Mouse (Mus musculus) C2C12 (cell line): ENCODE measurements around the gene Pipox. TPM values are rescaled to one million over a fixed set of nuclear protein-coding genes. Genes with fewer than 3 reads are reported as not detected.

Experiments
- H3K27me3 ChIP-seq: one replicate; pipeline ENCODE4 v1.6.1; 2011; ENCODE audit not compliant: control insufficient read depth, insufficient read depth, insufficient read length
- H3K36me3 ChIP-seq: one replicate; pipeline ENCODE4 v1.6.1; 2011; ENCODE audit not compliant: control insufficient read depth, insufficient read depth
- H3K4me3 ChIP-seq: one replicate; pipeline ENCODE4 v1.5.1; 2011; ENCODE audit warnings: mild to moderate bottlenecking, control low read depth; ENCODE audit not compliant: poor library complexity, insufficient read depth, severe bottlenecking
- H3K79me2 ChIP-seq: one replicate; pipeline ENCODE4 v1.6.1; 2011; ENCODE audit not compliant: control insufficient read depth, insufficient read depth
- H3K79me3 ChIP-seq: one replicate; pipeline ENCODE4 v1.6.1; 2011; ENCODE audit warnings: low read depth, control low read depth
- H3ac ChIP-seq: one replicate; pipeline ENCODE3; 2011; ENCODE audit warnings: low read depth; ENCODE audit not compliant: control insufficient read depth, insufficient read length
- CEBPB ChIP-seq: IDR thresholded peaks from one replicate; pipeline ENCODE4 v1.6.1; 2011; ENCODE audit warnings: low read depth, mild to moderate bottlenecking, control low read depth, moderate library complexity
- CTCF ChIP-seq: IDR thresholded peaks from one replicate; pipeline ENCODE4 v1.5.1; 2011; ENCODE audit not compliant: control insufficient read depth, insufficient read depth, insufficient read length
- FOSL1 ChIP-seq: IDR thresholded peaks from one replicate; pipeline ENCODE4 v1.8.0; 2011; ENCODE audit warnings: mild to moderate bottlenecking, low read length; ENCODE audit not compliant: poor library complexity, insufficient read depth, severe bottlenecking
- MAX ChIP-seq: IDR thresholded peaks from one replicate; pipeline ENCODE4 v1.6.1; 2011; ENCODE audit warnings: mild to moderate bottlenecking, control low read depth
- MYOD1 ChIP-seq: IDR thresholded peaks from one replicate; pipeline ENCODE4 v1.6.1; 2011; ENCODE audit warnings: low read depth; ENCODE audit not compliant: control insufficient read depth, insufficient read length
- MYOG ChIP-seq: IDR thresholded peaks from one replicate; pipeline ENCODE4 v1.6.1; 2011; ENCODE audit not compliant: control insufficient read depth, insufficient read length; ENCODE audit errors: extremely low read depth
- USF1 ChIP-seq: IDR thresholded peaks from one replicate; pipeline ENCODE4 v1.6.1; 2011; ENCODE audit warnings: low read depth, mild to moderate bottlenecking, control low read depth, moderate library complexity
- polyA plus RNA-seq: library from polyadenylated mRNA; unstranded; fragments of >200 nt; fragmentation: generic; extraction: Trizol; gene quantifications from one replicate; pipeline ENCODE4 v1.2.1, GENCODE M21; 2012; ENCODE audit warnings: missing spikeins

The Pipox gene
- polyA plus RNA-seq, 1 experiment: not detected

- Histone ChIP-seq H3ac (no peak overlapping the region), H3K27me3 (peaks cover 30% of the 10 kb centered on the region), H3K36me3 (no peaks in the 10 kb centered on the region), H3K79me3 (no peaks in the 10 kb centered on the region), H3K4me3 (no peak overlapping the region), H3K79me2 (no peaks in the 10 kb centered on the region)
- TF ChIP-seq MYOG: no peak
Observed at GRCm38 (mm10) chr11:77888846-77889245, 5.0 kb downstream of the Pipox start.

DNA sequence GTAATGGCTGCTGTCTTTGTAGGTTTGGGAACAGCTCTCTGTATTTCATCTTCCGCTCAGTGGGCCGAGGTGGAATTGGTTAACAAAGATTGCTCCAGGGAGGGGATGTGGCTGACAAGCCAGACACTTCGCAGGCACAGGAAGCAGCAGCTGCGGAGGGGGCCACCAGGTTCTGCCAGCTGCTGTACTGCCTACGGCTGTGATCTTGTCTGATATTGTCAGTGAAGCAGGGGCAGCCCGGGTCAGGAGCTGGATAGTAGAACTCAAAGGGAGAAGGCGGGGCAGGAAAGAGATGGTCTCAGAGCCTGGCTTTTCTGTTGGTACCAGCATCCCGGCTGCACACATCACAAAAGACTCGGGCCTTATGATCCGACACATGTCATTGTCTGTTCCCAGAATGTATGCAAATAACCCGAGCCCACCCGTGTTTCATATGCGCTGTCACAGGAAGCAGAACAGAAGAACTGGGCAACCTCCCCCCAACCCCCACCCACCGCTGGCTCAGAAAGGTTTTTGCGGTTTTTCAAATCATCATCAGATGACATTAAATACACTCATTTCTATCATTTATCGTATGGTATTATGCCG is 6.4 kb downstream of the Pipox start:
- H3K27me3 ChIP-seq: peaks cover 30% of the 10 kb centered on the region
- H3ac ChIP-seq: no peak overlapping the region
- no peaks in the 10 kb centered on the region for H3K36me3 ChIP-seq
- no peak overlapping the region for H3K4me3 ChIP-seq
- TF ChIP-seq MYOG (no peak), FOSL1 (no peak), MYOD1 (no peak), MAX (no peak), USF1 (no peak), CEBPB (no peak), CTCF (no peak)
- H3K79me3 ChIP-seq: no peaks in the 10 kb centered on the region
- no peaks in the 10 kb centered on the region for H3K79me2 ChIP-seq

DNA sequence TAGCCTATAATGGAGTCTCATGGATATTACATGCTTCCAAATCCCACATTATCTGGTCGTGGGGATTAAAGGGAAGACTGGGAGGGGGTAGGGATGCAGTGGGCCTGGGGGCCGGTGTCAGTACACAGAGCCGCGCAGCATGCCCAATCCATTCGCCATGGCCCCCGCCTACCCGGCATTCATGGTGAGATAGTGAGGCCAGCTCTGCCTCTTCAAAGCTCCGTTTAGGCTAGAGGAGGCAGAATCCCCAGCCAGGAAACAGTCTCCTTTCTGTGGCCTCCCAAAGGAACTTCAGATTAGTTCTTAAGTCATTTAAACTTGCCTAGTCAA is 8.7 kb downstream of the Pipox start:
- Histone ChIP-seq H3K4me3 (no peak overlapping the region), H3ac (no peak overlapping the region), H3K36me3 (no peaks in the 10 kb centered on the region), H3K79me3 (no peaks in the 10 kb centered on the region), H3K27me3 (peaks cover 45% of the 10 kb centered on the region), H3K79me2 (no peaks in the 10 kb centered on the region)
- TF ChIP-seq MYOG (no peak), MAX (no peak), CTCF (no peak), CEBPB (no peak), USF1 (no peak), FOSL1 (no peak), MYOD1 (no peak)

DNA sequence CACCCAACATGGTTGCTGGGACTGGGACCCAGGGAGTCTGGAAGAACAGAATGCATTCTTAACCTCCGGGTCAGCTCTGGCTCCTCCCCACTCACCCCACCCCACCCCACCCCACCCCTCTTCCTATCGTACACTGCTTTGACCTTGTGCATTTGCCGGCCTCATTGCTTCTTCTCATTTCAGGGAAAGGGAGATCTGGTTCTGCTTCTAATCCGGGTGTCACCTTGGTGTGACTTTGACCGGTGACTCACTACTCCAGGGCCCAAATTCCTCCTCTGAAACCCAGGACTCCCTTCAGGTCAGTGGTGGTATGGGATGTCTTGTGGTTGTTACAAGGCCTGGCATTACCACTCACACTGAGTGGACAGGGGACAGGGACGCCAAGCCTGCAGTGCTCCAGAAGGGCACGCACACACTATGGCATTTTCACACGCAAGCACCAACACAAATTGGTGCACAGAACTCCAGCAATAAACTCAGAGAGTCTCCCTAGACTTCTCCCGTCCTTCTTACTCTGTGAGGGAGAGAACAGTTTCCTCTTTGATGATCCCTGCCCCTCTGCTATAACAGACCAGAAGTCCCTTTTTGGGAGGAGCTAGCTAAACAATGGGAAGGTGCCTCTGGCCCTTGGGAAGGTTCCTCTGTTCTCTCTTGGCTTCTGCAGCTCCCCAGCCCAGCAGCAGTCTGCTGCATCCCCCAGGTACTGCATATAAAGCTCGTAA is 9.2 kb downstream of the Pipox start:
- Histone ChIP-seq H3K27me3 (peaks cover 49% of the 10 kb centered on the region), H3ac (no peak overlapping the region), H3K79me2 (no peaks in the 10 kb centered on the region), H3K36me3 (no peaks in the 10 kb centered on the region), H3K79me3 (no peaks in the 10 kb centered on the region), H3K4me3 (no peak overlapping the region)
- TF ChIP-seq CEBPB: no peak
- no peak for TF ChIP-seq FOSL1
- no peak for TF ChIP-seq USF1
- TF ChIP-seq MYOD1: no peak
- no peak for TF ChIP-seq CTCF
- TF ChIP-seq MYOG: no peak
- no peak for TF ChIP-seq MAX

DNA sequence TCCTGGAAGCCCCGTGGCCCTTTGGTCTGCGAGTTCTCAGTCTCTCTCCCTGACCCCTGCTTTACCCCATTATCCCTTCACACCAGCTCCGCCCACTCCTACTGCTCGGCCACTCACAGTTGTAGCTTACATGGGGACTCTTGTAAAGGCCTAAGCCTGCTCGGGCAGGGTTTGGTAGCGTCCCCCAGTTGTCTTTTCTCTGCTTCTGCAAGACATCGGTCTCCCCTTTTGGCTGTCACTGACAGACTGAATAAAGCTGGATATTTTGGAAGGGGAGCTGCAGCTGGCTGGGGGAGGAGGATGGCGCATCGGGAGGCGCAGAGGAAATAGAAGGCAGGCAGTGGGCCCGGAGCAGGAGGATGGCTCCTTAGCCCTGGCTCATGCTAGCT is 17.1 kb downstream of the Pipox start:
- Histone ChIP-seq H3K79me3 (no peaks in the 10 kb centered on the region), H3K27me3 (peaks cover 40% of the 10 kb centered on the region)

More for the DNA sequence above, 17.1 kb downstream of the Pipox start:
- Histone ChIP-seq H3K79me2 (no peaks in the 10 kb centered on the region), H3ac (no peak overlapping the region), H3K36me3 (no peaks in the 10 kb centered on the region), H3K4me3 (no peak overlapping the region)
- TF ChIP-seq USF1 (no peak), MYOG (no peak), CTCF (no peak), MYOD1 (no peak), FOSL1 (no peak), MAX (no peak), CEBPB (no peak)
